Mouse (Mus musculus): ENCODE results near the gene Dnajb3. TPM values are rescaled to one million over a fixed set of nuclear protein-coding genes. Genes with fewer than 3 reads are reported as not detected.

Dnajb3 gene
- polyA plus RNA-seq, 1 experiment, result not detected

DNA sequence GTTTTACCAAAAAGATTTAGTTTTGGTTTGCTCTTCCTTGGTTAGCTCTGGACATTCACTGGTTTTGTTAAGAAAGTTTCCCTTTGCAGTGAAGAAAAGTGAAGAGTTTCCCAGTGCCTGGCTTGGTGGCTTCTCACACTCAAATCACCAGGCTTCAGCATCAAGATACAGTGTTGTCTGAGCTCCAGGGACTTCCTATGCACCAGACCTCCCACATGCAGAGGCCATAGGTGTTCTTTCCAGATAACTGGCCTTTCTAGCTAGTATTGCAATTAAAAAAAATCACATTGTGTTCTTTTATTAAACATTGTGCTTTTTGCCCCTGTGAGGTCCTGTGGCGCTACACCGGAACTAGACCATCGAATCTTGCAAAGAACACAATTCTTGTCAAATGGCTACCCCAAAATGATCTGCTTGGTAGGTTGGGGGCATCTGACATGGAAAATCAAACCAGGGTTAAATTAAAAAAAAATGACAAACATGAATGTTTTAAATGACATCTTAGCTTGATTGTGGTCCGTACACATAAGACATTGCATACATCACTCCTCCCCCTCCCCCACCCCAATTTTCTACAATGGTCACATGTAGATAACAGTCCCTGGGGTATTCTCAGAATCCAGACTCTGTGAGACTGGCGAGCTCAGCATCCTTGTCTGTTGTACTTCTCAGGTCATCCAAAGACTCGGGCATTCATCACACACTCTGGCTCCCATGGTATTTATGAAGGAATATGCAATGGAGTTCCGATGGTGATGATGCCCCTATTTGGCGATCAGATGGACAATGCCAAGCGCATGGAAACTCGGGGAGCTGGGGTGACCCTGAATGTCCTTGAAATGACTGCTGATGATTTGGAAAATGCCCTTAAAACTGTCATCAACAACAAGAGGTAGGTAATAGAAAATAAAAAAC lies 10.1 kb upstream of the Dnajb3 start:
- Histone ChIP-seq H3K4me2 (ENCODE audit: low read depth) (no peak overlapping the region), H3K79me2 (ENCODE audit: control insufficient read depth, insufficient read depth) (no peaks in the 10 kb centered on the region), H3ac (ENCODE audit: control insufficient read depth, insufficient read length) (no peak overlapping the region), H3K4me3 (no peak overlapping the region), H3K27me3 (ENCODE audit: control insufficient read depth, insufficient read depth, insufficient read length) (no peaks in the 10 kb centered on the region), H3K36me3 (ENCODE audit: control insufficient read depth, insufficient read depth) (no peaks in the 10 kb centered on the region)
- TF ChIP-seq MYOD1 (IDR thresholded peaks at IDR 0.05; ENCODE audit: control insufficient read depth in 1 of 3, insufficient read length in 2 of 3, low read depth in 2 of 3) (no peak), TCF12 (IDR thresholded peaks at IDR 0.05; ENCODE audit: insufficient read depth, poor library complexity, severe bottlenecking) (no peak), SRF (IDR thresholded peaks at IDR 0.05; ENCODE audit: control insufficient read depth, insufficient read length, low read depth) (no peak), E2F4 (IDR thresholded peaks at IDR 0.05; ENCODE audit: insufficient read depth) (no peak), TCF3 (IDR thresholded peaks at IDR 0.05; ENCODE audit: insufficient read length, low read depth) (no peak), MYOG (IDR thresholded peaks at IDR 0.05; ENCODE audit: control insufficient read depth in 1 of 3, insufficient read depth in 1 of 3, insufficient read length in 2 of 3, low read depth in 2 of 3) (no peak), POLR2A (IDR thresholded peaks at IDR 0.05; ENCODE audit: insufficient read length, low read depth) (no peak)

DNA sequence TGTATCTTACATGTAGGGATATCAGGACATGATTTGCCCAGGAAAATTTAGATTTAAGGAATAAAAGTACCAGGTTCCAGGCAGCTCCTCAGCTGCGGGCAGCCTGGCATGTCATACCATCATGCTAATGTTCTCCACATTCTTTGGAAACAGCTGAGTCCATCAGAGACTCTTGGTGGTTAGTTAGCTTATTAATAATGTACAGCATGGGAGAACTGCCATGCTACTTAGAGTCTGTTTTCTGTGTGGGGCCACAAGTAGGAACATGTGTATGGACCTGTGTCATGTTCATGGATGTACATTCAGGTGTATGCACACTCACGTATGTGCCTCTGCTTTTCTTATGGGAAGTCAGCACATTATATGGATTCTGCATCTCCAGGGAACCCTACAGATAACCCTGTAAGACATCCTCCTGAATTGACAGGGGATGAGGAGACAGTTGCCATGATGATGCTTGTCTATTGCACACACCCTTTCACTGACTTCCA lies 8.9 kb upstream of the Dnajb3 start:
- H3K4me3 ChIP-seq, result no peak overlapping the region
- TF ChIP-seq TCF12 (IDR thresholded peaks at IDR 0.05; ENCODE audit: insufficient read depth, poor library complexity, severe bottlenecking), result no peak
- no peak for TF ChIP-seq E2F4 (IDR thresholded peaks at IDR 0.05; ENCODE audit: insufficient read depth)
- TF ChIP-seq CEBPB (IDR thresholded peaks at IDR 0.05; ENCODE audit: insufficient read depth, poor library complexity, severe bottlenecking), result no peak
- no peak for TF ChIP-seq SRF (IDR thresholded peaks at IDR 0.05; ENCODE audit: control insufficient read depth, insufficient read length, low read depth)
- TF ChIP-seq TCF3 (IDR thresholded peaks at IDR 0.05; ENCODE audit: insufficient read length, low read depth), result no peak
- no peak for TF ChIP-seq MYOG (IDR thresholded peaks at IDR 0.05; ENCODE audit: control insufficient read depth in 1 of 3, insufficient read depth in 1 of 3, insufficient read length in 2 of 3, low read depth in 2 of 3)
- no peak for TF ChIP-seq USF1 (IDR thresholded peaks at IDR 0.05; ENCODE audit: low read depth)
- no peak for TF ChIP-seq POLR2A (IDR thresholded peaks at IDR 0.05; ENCODE audit: insufficient read length, low read depth)
- TF ChIP-seq POLR2AphosphoS2 (IDR thresholded peaks at IDR 0.05; ENCODE audit: insufficient read length, low read depth), result no peak
- TF ChIP-seq MYOD1 (IDR thresholded peaks at IDR 0.05; ENCODE audit: control insufficient read depth in 1 of 3, insufficient read length in 2 of 3, low read depth in 2 of 3), result no peak
- no peak for TF ChIP-seq REST (IDR thresholded peaks at IDR 0.05; ENCODE audit: insufficient read depth, insufficient read length)
- no peak for TF ChIP-seq MAX (IDR thresholded peaks at IDR 0.05; ENCODE audit: low read depth)
- no peaks in the 10 kb centered on the region for H3K27me3 ChIP-seq (ENCODE audit: control insufficient read depth, insufficient read depth, insufficient read length)
- H3ac ChIP-seq (ENCODE audit: control insufficient read depth, insufficient read length), result no peak overlapping the region
- no peak overlapping the region for H3K4me2 ChIP-seq (ENCODE audit: low read depth)
- no peaks in the 10 kb centered on the region for H3K36me3 ChIP-seq (ENCODE audit: control insufficient read depth, insufficient read depth)
- H3K79me2 ChIP-seq (ENCODE audit: control insufficient read depth, insufficient read depth), result no peaks in the 10 kb centered on the region

DNA sequence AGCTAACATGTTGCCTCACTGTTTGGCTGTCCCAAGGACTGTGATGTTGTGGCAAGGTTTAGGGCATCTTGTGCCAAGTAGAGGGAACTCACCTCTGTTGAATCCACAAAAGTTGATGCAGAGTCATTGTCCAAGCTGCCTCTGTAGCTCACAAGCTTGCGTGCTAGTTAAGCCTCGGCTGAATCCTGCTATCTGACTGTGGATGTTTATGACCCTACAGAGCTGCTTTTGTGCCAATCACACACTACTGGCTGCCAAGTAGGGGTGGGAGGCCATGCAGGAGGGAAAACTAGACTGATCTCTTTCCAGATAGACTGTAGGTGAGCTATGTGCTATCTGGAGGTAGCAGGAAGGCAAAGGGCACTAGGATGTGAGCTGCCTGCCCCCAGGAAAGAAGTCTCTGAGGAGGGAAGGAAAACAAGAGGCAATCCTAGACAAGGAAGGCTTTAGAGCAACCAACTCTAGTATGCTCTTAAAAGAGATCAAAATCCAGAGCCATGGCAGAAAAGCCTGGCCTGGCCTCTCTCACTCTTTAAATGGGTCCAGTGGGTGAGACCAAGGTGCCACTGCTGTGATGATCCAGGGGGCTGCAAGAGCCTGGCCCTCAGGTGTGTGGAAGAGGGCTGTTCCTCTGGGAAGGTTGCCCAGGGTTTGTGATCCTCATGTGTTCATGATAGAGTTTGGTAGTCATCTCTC lies 8.3 kb upstream of the Dnajb3 start:
- no peak overlapping the region for H3ac ChIP-seq (ENCODE audit: control insufficient read depth, insufficient read length)
- no peaks in the 10 kb centered on the region for H3K79me2 ChIP-seq (ENCODE audit: control insufficient read depth, insufficient read depth)
- H3K27me3 ChIP-seq (ENCODE audit: control insufficient read depth, insufficient read depth, insufficient read length), result no peaks in the 10 kb centered on the region
- no peaks in the 10 kb centered on the region for H3K36me3 ChIP-seq (ENCODE audit: control insufficient read depth, insufficient read depth)
- no peak overlapping the region for H3K4me2 ChIP-seq (ENCODE audit: low read depth)
- no peak overlapping the region for H3K4me3 ChIP-seq
- TF ChIP-seq REST (IDR thresholded peaks at IDR 0.05; ENCODE audit: insufficient read depth, insufficient read length) (no peak), TCF3 (IDR thresholded peaks at IDR 0.05; ENCODE audit: insufficient read length, low read depth) (no peak), MYOG (IDR thresholded peaks at IDR 0.05; ENCODE audit: control insufficient read depth in 1 of 3, insufficient read depth in 1 of 3, insufficient read length in 2 of 3, low read depth in 2 of 3) (no peak), E2F4 (IDR thresholded peaks at IDR 0.05; ENCODE audit: insufficient read depth) (no peak)

DNA sequence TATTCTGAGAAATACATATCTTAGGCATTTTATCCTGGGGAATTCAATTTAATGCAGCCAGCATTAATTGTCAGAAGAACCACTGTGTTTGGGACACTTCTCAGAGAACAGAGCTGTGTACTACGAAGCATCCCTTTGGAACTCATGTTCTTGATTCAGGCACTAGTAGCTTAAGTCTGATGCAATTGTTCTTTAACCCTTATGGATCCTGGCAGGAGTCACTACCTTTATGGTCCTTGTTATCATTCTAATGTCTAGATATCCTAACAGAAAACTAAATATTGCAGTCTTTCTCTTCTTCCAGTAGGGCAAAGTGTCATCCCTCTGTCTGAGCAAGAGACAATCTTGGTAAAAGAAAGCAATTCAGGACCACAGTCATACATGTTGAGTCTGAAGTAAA lies 7.5 kb upstream of the Dnajb3 start:
- H3K4me2 ChIP-seq (ENCODE audit: low read depth), result no peak overlapping the region
- H3K27me3 ChIP-seq (ENCODE audit: control insufficient read depth, insufficient read depth, insufficient read length), result no peaks in the 10 kb centered on the region
- no peaks in the 10 kb centered on the region for H3K36me3 ChIP-seq (ENCODE audit: control insufficient read depth, insufficient read depth)
- no peak overlapping the region for H3K4me3 ChIP-seq
- TF ChIP-seq MAX (IDR thresholded peaks at IDR 0.05; ENCODE audit: low read depth) (no peak), MYOD1 (IDR thresholded peaks at IDR 0.05; ENCODE audit: control insufficient read depth in 1 of 3, insufficient read length in 2 of 3, low read depth in 2 of 3) (no peak), USF1 (IDR thresholded peaks at IDR 0.05; ENCODE audit: low read depth) (no peak), E2F4 (IDR thresholded peaks at IDR 0.05; ENCODE audit: insufficient read depth) (no peak), MYOG (IDR thresholded peaks at IDR 0.05; ENCODE audit: control insufficient read depth in 1 of 3, insufficient read depth in 1 of 3, insufficient read length in 2 of 3, low read depth in 2 of 3) (no peak), POLR2AphosphoS2 (IDR thresholded peaks at IDR 0.05; ENCODE audit: insufficient read length, low read depth) (no peak), CEBPB (IDR thresholded peaks at IDR 0.05; ENCODE audit: insufficient read depth, poor library complexity, severe bottlenecking) (no peak), POLR2A (IDR thresholded peaks at IDR 0.05; ENCODE audit: insufficient read length, low read depth) (no peak), SRF (IDR thresholded peaks at IDR 0.05; ENCODE audit: control insufficient read depth, insufficient read length, low read depth) (no peak)
- H3ac ChIP-seq (ENCODE audit: control insufficient read depth, insufficient read length), result no peak overlapping the region
- no peaks in the 10 kb centered on the region for H3K79me2 ChIP-seq (ENCODE audit: control insufficient read depth, insufficient read depth)
